Mouse (Mus musculus) frontal cortex, postnatal 25 days (tissue): Measurements from ENCODE around the gene Sh3d21.
A peak's percentile ranks its signal among the peaks of the same experiment; 100 is the strongest.
"Not testable (repeated sequence)": the region's sequence is repeated elsewhere in the genome, so short reads cannot be mapped to it uniquely, and the experiment has no call there.

Source experiments
- DNase-seq, 2 experiments: peaks; one replicate each; pipeline ENCODE4 v3.0.0; 2022; ENCODE audit warnings: low spot score in 2 of 2

Sh3d21 gene

GRCm38 (mm10) chr4:126163067-126163659 lies at the start of gene Sh3d21:
Sh3d21 (minus strand) TSS chr4:126163491.
- no peak for DNase-seq

- DNase-seq: no peak
These were observed 43.8 kb upstream of the Sh3d21 start for GRCm38 (mm10) chr4:126207081-126207480.

- DNase-seq: no peak
These were observed 42.1 kb upstream of the Sh3d21 start for GRCm38 (mm10) chr4:126205386-126205785.

- no peak for DNase-seq
These were observed 41.5 kb upstream of the Sh3d21 start for GRCm38 (mm10) chr4:126204661-126205230.

GRCm38 (mm10) chr4:126204016-126204415 lies 40.7 kb upstream of the Sh3d21 start:
- no peak for DNase-seq

- no peak for DNase-seq
These were observed 40.1 kb upstream of the Sh3d21 start for GRCm38 (mm10) chr4:126203336-126203895.

GRCm38 (mm10) chr4:126202303-126203181 lies 39.3 kb upstream of the Sh3d21 start, which contains the start of gene Thrap3:
Thrap3 (minus strand) TSS chr4:126202760.
- peak; percentile 94 to 96 for DNase-seq

- no peak for DNase-seq
These were observed 38.4 kb upstream of the Sh3d21 start for GRCm38 (mm10) chr4:126201514-126202302.

- DNase-seq: no peak
These were observed 37.4 kb upstream of the Sh3d21 start for GRCm38 (mm10) chr4:126200656-126201055.

- no peak for DNase-seq
These were observed 36.7 kb upstream of the Sh3d21 start for GRCm38 (mm10) chr4:126200036-126200435.

- DNase-seq: no peak
These were observed 36.3 kb upstream of the Sh3d21 start for GRCm38 (mm10) chr4:126199556-126199955.

- DNase-seq: no peak
These were observed 34.2 kb upstream of the Sh3d21 start for GRCm38 (mm10) chr4:126197485-126197884.

- no peak for DNase-seq
These were observed 31.6 kb upstream of the Sh3d21 start for GRCm38 (mm10) chr4:126194916-126195315.

- no peak for DNase-seq
These were observed 30.9 kb upstream of the Sh3d21 start for GRCm38 (mm10) chr4:126194216-126194615.

GRCm38 (mm10) chr4:126190636-126191035 lies 27.3 kb upstream of the Sh3d21 start:
- DNase-seq: no peak

- DNase-seq: no peak
These were observed 23.8 kb upstream of the Sh3d21 start for GRCm38 (mm10) chr4:126187096-126187495.

- no peak for DNase-seq
These were observed 19.7 kb upstream of the Sh3d21 start for GRCm38 (mm10) chr4:126183034-126183433.

GRCm38 (mm10) chr4:126181170-126181957 lies 18.1 kb upstream of the Sh3d21 start:
- no peak for DNase-seq

GRCm38 (mm10) chr4:126175980-126176379 lies 12.7 kb upstream of the Sh3d21 start:
- not testable (repeated sequence) for DNase-seq

GRCm38 (mm10) chr4:126173800-126174199 lies 10.5 kb upstream of the Sh3d21 start:
- DNase-seq: no peak

GRCm38 (mm10) chr4:126170737-126171136 lies 7.4 kb upstream of the Sh3d21 start:
- DNase-seq: not testable (repeated sequence)
